Mouse (Mus musculus) embryonic facial prominence, embryonic 11.5 days (tissue): ENCODE data around the gene Samd4. TPM values are rescaled to one million over a fixed set of nuclear protein-coding genes. Genes with fewer than 3 reads are reported as not detected.
"Not testable (repeated sequence)": the region's sequence is repeated elsewhere in the genome, so short reads cannot be mapped to it uniquely, and the experiment has no call there.

Source experiments
- ATAC-seq: fragments of 200-750 bp; cut with Nextera tagmentation; replicated peaks from 2 replicates; pipeline ENCODE4 v1.8.0; 2017; ENCODE audit warnings: low read depth; ENCODE audit not compliant: insufficient number of reproducible peaks, low FRiP score, low TSS enrichment
- DNase-seq: peaks from one replicate; pipeline ENCODE4 v3.0.0-alpha.2; 2015; ENCODE audit warnings: low spot score
- H3K27ac ChIP-seq: fragments of 300-500 bp; sonication (generic); replicated peaks from 2 replicates; pipeline ENCODE4 v1.5.1; 2014; ENCODE audit warnings: mild to moderate bottlenecking, low read depth, low read length, control low read depth
- H3K27me3 ChIP-seq: fragments of 300-500 bp; sonication (generic); 2 replicates; pipeline ENCODE4 v1.6.1; 2014; ENCODE audit warnings: mild to moderate bottlenecking, low read length, moderate library complexity, mixed read lengths; ENCODE audit not compliant: control insufficient read depth, insufficient read depth
- H3K36me3 ChIP-seq: fragments of 300-500 bp; sonication (generic); replicated peaks from 2 replicates; pipeline ENCODE4 v1.6.1; 2014; ENCODE audit warnings: low read depth, mild to moderate bottlenecking, low read length, moderate library complexity, mixed read lengths; ENCODE audit not compliant: control insufficient read depth, insufficient read depth
- H3K4me1 ChIP-seq: fragments of 300-500 bp; sonication (generic); 2 replicates; pipeline ENCODE4 v1.6.1; 2014; ENCODE audit warnings: low read length, mixed read lengths; ENCODE audit not compliant: control insufficient read depth, insufficient read depth
- H3K4me2 ChIP-seq: fragments of 300-500 bp; sonication (generic); 2 replicates; pipeline ENCODE4 v1.6.1; 2014; ENCODE audit warnings: low read depth, mild to moderate bottlenecking, control low read depth, low read length, moderate library complexity
- H3K4me3 ChIP-seq: fragments of 300-500 bp; sonication (generic); 2 replicates; pipeline ENCODE4 v1.5.1; 2014; ENCODE audit warnings: low read depth, low read length, control low read depth
- H3K9ac ChIP-seq: fragments of 300-500 bp; sonication (generic); replicated peaks from 2 replicates; pipeline ENCODE4 v1.6.1; 2014; ENCODE audit warnings: mild to moderate bottlenecking, control low read depth, low read length
- H3K9me3 ChIP-seq: fragments of 300-500 bp; sonication (generic); replicated peaks from 2 replicates; pipeline ENCODE4 v1.6.1; 2016; ENCODE audit warnings: mild to moderate bottlenecking, low read length, inconsistent platforms, mixed read lengths; ENCODE audit not compliant: control insufficient read depth
- WGBS: fragments of 180-500 bp; shearing (Covaris S2); extraction: QIAGEN DNeasy Blood & Tissue Kit; methylation state at CpG from one replicate; pipeline ENCODE4 v1.1.7; 2014; 5-methylcytosine and 5-hydroxymethylcytosine counted together
- polyA plus RNA-seq: library from polyadenylated mRNA; unstranded; fragments of >200 nt; fragmentation: Nextera tagmentation; extraction: Ambion mirVana; gene quantifications from 2 replicates; pipeline ENCODE4 v1.2.1, GENCODE M21; 2014

The Samd4 gene
- polyA plus RNA-seq, 1 experiment from 2014 or later: 3.5 TPM

DNA sequence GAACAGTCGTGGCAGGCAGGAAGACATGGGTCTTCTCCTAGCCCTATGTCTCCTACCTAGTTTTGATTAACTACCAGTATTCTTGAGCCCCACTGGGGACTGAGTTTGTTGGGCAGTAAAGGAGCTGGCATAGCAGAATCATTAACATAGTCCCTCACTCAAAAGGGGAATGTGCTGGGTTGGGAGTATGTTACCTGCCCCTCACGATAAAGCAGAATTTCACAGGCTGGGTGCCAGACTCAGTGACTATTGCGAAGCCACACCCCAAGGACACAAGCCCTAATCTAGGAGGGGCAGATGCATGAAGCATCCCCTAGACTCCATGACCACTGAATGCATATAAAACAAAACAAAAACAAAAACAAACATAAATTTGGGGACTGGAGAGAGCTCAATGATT lies 212.4 kb downstream of the Samd4 start:
- Histone ChIP-seq H3K4me3 (no peak overlapping the region), H3K36me3 (no peaks in the 10 kb centered on the region), H3K4me2 (no peak overlapping the region), H3K27me3 (no peaks in the 10 kb centered on the region), H3K27ac (no peak overlapping the region), H3K9me3 (no peaks in the 10 kb centered on the region), H3K4me1 (no peaks in the 10 kb centered on the region), H3K9ac (no peak overlapping the region)
- 92% methylated on average over 3 of the region's 3 CpGs for WGBS
- ATAC-seq: no peak
- DNase-seq: no peak

GRCm38 (mm10) chr14:47096357-47096756 lies 213.7 kb downstream of the Samd4 start:
- H3K9me3 ChIP-seq: no peaks in the 10 kb centered on the region
- ATAC-seq (no peak), DNase-seq (no peak)
- no peak overlapping the region for H3K4me3 ChIP-seq
- no peak overlapping the region for H3K27ac ChIP-seq
- no peaks in the 10 kb centered on the region for H3K4me1 ChIP-seq
- 77% methylated on average over 5 of the region's 5 CpGs for WGBS
- H3K27me3 ChIP-seq: no peaks in the 10 kb centered on the region
- no peak overlapping the region for H3K9ac ChIP-seq
- H3K36me3 ChIP-seq: no peaks in the 10 kb centered on the region
- H3K4me2 ChIP-seq: no peak overlapping the region

DNA sequence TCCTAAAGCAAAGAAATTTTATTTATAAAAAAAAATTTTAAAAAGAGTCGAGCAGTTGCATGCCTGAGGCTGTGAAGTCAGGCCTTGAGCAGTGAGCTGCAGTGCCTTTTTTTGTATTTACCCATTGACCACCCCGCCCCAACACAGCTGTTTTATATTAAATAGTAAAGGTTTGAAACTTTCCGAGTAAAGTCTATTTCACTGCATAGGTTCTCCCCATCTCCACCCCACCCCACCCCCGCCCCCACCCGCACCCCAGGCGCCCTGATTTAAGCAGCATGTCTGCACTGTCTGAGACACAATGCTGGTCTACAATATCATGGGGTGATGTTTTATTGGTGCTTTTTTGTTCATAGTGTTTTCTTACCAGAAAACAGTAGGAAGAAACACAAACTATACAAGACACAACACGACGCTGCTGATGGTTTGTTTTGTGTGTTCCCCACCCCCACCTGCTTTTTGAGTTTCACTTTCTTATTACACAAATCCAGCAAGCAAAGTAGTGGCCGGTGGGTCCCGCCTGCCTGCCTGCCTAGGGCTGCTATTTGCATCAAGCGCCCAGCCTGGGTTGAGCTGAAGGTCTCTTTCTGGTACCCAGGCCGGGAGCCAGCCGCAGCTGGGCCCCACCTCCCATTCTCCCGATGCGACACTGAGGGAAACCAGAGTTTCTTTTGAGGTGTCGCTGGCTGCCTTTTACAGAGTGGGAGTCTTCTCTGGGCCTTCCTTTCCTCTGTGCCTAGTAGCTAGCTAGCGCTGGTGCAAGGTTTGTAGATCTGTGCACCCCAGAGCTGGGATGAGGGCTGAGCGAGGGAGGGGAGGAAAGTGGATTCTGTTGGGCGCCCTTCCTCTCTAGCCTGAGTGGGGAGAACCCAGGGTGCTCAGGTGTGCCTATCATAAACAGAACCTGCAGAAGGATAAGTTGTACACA lies 221.9 kb downstream of the Samd4 start:
- ATAC-seq: 0 out of 2 replicates have a peak, but pooled peaks have one; percentile 60
- peak overlapping the region; percentile 13; the same call in 1 of the 2 replicates for H3K4me2 ChIP-seq
- peak overlapping the region; percentile 52; the same call in 1 of the 2 replicates for H3K27ac ChIP-seq
- no peaks in the 10 kb centered on the region for H3K27me3 ChIP-seq
- no peaks in the 10 kb centered on the region for H3K9me3 ChIP-seq
- no peaks in the 10 kb centered on the region for H3K36me3 ChIP-seq
- H3K4me3 ChIP-seq: no peak overlapping the region
- DNase-seq: peak; percentile 66
- no peaks in the 10 kb centered on the region for H3K4me1 ChIP-seq
- 28% methylated on average over 19 of the region's 19 CpGs for WGBS
- peak overlapping the region; percentile 28; the same call in 1 of the 2 replicates for H3K9ac ChIP-seq

DNA sequence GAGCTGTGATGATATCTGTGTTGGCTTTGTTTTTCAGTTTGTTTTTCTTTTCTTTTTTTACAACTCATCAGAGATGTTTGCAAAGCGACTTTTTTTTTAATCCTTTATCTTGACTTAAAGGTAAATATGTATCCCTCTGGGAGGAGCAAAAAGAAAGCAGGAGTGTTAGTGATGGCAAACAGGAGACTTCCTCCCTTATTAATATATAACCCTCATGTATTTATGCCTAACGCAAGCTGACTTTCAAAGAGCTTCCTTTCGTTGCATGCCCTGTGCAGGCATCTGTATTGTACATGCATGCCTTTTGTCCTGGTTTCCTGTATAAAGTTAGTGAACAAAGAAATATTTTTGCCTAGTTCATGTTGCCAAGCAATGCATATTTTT lies 222.5 kb downstream of the Samd4 start:
- Histone ChIP-seq H3K4me3 (no peak overlapping the region), H3K4me1 (no peaks in the 10 kb centered on the region), H3K9me3 (no peaks in the 10 kb centered on the region), H3K4me2 (no peak overlapping the region), H3K36me3 (no peaks in the 10 kb centered on the region), H3K27me3 (no peaks in the 10 kb centered on the region), H3K27ac (no peak overlapping the region; the same call in 1 of the 2 replicates), H3K9ac (no peak overlapping the region)
- no peak for ATAC-seq
- WGBS: 85% methylated on average over 3 of the region's 3 CpGs
- DNase-seq: no peak

DNA sequence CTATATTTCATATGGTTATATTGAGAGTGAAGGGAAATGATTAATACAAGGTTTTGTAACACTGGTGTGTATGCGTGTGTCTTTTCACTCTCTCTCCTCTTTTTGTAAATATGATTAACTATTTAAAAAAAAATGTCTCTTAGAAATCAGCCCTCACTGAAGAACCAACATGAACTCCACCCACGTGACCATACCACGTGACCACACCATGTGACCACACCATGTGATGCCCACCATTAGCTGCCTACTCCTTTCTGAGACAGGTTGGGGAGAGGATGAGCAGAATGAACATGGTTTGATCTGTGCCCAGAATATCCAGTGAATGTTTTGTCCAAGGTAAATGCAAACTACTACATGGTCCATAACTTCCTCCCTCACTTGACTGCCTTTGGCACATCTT lies 223.1 kb downstream of the Samd4 start:
- ATAC-seq (no peak), DNase-seq (no peak)
- Histone ChIP-seq H3K36me3 (no peaks in the 10 kb centered on the region), H3K27ac (no peak overlapping the region), H3K9me3 (no peaks in the 10 kb centered on the region), H3K4me1 (no peaks in the 10 kb centered on the region), H3K9ac (no peak overlapping the region), H3K4me3 (no peak overlapping the region), H3K4me2 (no peak overlapping the region), H3K27me3 (no peaks in the 10 kb centered on the region)
- WGBS: over 99% methylated on average over 3 of the region's 3 CpGs

GRCm38 (mm10) chr14:47107461-47107860 lies 224.8 kb downstream of the Samd4 start:
- Histone ChIP-seq H3K27ac (no peak overlapping the region), H3K9me3 (no peaks in the 10 kb centered on the region), H3K4me3 (no peak overlapping the region), H3K4me2 (no peak overlapping the region), H3K4me1 (no peaks in the 10 kb centered on the region), H3K27me3 (no peaks in the 10 kb centered on the region), H3K36me3 (no peaks in the 10 kb centered on the region), H3K9ac (no peak overlapping the region)
- WGBS: 79% methylated on average over 3 of the region's 3 CpGs
- DNase-seq (no peak), ATAC-seq (no peak)

GRCm38 (mm10) chr14:47110391-47110790 lies 227.7 kb downstream of the Samd4 start:
- H3K4me3 ChIP-seq, H3K9ac ChIP-seq, H3K27me3 ChIP-seq, H3K9me3 ChIP-seq, H3K36me3 ChIP-seq, H3K4me1 ChIP-seq, DNase-seq, H3K27ac ChIP-seq, H3K4me2 ChIP-seq, ATAC-seq: not testable (repeated sequence)
- 88% methylated on average over 4 of the region's 7 CpGs for WGBS

DNA sequence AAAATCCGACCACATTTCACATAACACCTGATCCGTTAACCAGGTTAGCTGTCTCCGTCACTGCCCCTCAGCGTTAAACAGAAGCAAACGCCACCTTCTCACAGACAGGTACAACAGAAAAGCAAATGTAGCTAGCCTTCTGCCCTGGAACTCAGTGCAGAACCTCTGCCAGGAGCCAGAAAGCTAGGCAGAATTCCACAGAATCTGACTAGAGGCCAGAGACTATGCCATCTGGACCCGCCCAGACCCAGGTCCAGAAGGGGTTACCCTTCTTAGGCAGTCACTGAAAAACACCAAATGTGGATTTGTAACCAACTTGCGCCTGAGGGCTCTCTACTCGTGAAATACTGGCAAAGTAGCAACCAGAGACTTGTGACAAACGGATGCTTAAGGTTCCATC lies 228.7 kb downstream of the Samd4 start:
- Histone ChIP-seq H3K4me3 (no peak overlapping the region), H3K9ac (no peak overlapping the region), H3K9me3 (no peaks in the 10 kb centered on the region), H3K4me1 (no peaks in the 10 kb centered on the region), H3K27ac (no peak overlapping the region), H3K27me3 (no peaks in the 10 kb centered on the region), H3K4me2 (no peak overlapping the region), H3K36me3 (no peaks in the 10 kb centered on the region)
- no peak for ATAC-seq
- DNase-seq: no peak
- WGBS: 44% methylated on average over 9 of the region's 9 CpGs
